ENCODE assay signal across 13 mouse cellular contexts in genomic region chr7:99824649-99825483, GRCm38 (mm10). TPM values are rescaled to one million over a fixed set of nuclear protein-coding genes. Genes with fewer than 3 reads are reported as not detected.
A peak's percentile ranks its signal among the peaks of the same experiment; 100 is the strongest.
DNase-seq lines count a peak whose midpoint lies in the region; ATAC-seq and TF ChIP-seq lines count a peak whose summit lies in the region.
"Had no signal": no experiment of that assay in that cellular context is flagged by ENCODE, and none has a peak within 500 bp of the region (broad histone marks: within the 10 kb centered on the region; RNA-seq: fewer than 3 reads in every experiment).

No protein-coding gene starts in this region.

- 23% methylated on average over 16 of the region's 16 CpGs for WGBS in heart, embryonic 11.5 days (ENCODE audit: insufficient replicate concordance)
- WGBS in intestine, postnatal 0 days, result 42% methylated on average over 16 of the region's 16 CpGs
- whole genome bisulfite sequencing in stomach, embryonic 15.5 days, result 68% methylated on average over 16 of the region's 16 CpGs

- H3K4me2 ChIP-seq in heart, embryonic 11.5 days, result peak overlapping the region; percentile 53
- H3K4me2 ChIP-seq in intestine, postnatal 0 days (replicated peaks; ENCODE audit: low read depth), result peak overlapping the region; percentile 71
- H3K4me2 ChIP-seq in stomach, embryonic 15.5 days, result peak overlapping the region; percentile 20; the same call in 1 of the 2 replicates

- H3K27me3 ChIP-seq in heart, embryonic 11.5 days (ENCODE audit: control insufficient read depth, insufficient read depth, low read length), result no peaks in the 10 kb centered on the region; the same call in 1 of the 2 replicates
- no peaks in the 10 kb centered on the region for H3K27me3 ChIP-seq in G1E (ENCODE audit: insufficient read depth, low read length)
- no peaks in the 10 kb centered on the region for H3K27me3 ChIP-seq in intestine, postnatal 0 days (replicated peaks; ENCODE audit: control insufficient read depth, insufficient read depth, low read length)
- no peaks in the 10 kb centered on the region for H3K27me3 ChIP-seq in stomach, embryonic 15.5 days (replicated peaks)

- H3K4me1 ChIP-seq in heart, embryonic 11.5 days (ENCODE audit: control insufficient read depth, insufficient read depth, low read length), result peaks cover 28% of the 10 kb centered on the region
- peaks cover 59% of the 10 kb centered on the region for H3K4me1 ChIP-seq in G1E (ENCODE audit: insufficient read depth, low read depth, low read length)
- H3K4me1 ChIP-seq in intestine, postnatal 0 days (replicated peaks; ENCODE audit: control insufficient read depth, insufficient read depth, low read length), result 0 out of 2 replicates have a peak, but pooled peaks cover 4% of the 10 kb centered on the region
- 0 out of 2 replicates have a peak, but pooled peaks cover 7% of the 10 kb centered on the region for H3K4me1 ChIP-seq in stomach, embryonic 15.5 days

- peak; percentile 55; the same call in 1 of the 2 replicates for ATAC-seq in heart, embryonic 11.5 days (replicated peaks; ENCODE audit: insufficient number of reproducible peaks, low FRiP score, low TSS enrichment)
- ATAC-seq in G1E (ENCODE audit: extremely low read depth, insufficient number of reproducible peaks, low FRiP score, poor library complexity, severe bottlenecking), result peak; percentile 58
- ATAC-seq in intestine, postnatal 0 days, result peak; percentile 68
- peak; percentile 66 for ATAC-seq in stomach, embryonic 15.5 days (ENCODE audit: insufficient read depth, low FRiP score, low read depth)

- peak overlapping the region; percentile 52 for H3K9ac ChIP-seq in heart, embryonic 11.5 days (ENCODE audit: low read depth, low read length)
- no peak overlapping the region for H3K9ac ChIP-seq in intestine, postnatal 0 days (ENCODE audit: low read depth, low read length)
- H3K9ac ChIP-seq in stomach, embryonic 15.5 days, result no peak overlapping the region

- H3K36me3 ChIP-seq in heart, embryonic 11.5 days (ENCODE audit: control insufficient read depth, insufficient read depth, low read length), result no peaks in the 10 kb centered on the region
- H3K36me3 ChIP-seq in G1E (replicated peaks), result peaks cover 29% of the 10 kb centered on the region
- H3K36me3 ChIP-seq in intestine, postnatal 0 days (ENCODE audit: control insufficient read depth, insufficient read depth), result no peaks in the 10 kb centered on the region
- H3K36me3 ChIP-seq in stomach, embryonic 15.5 days, result no peaks in the 10 kb centered on the region

- no peak overlapping the region for H3K4me3 ChIP-seq in heart, embryonic 11.5 days (ENCODE audit: low read depth, low read length)
- peak overlapping the region; percentile 65; the same call in 1 of the 2 replicates for H3K4me3 ChIP-seq in G1E (ENCODE audit: low read depth, low read length)
- H3K4me3 ChIP-seq in intestine, postnatal 0 days (ENCODE audit: low read depth, low read length), result 0 out of 2 replicates have a peak overlapping the region, but pooled peaks have one; percentile 1
- H3K4me3 ChIP-seq in stomach, embryonic 15.5 days (replicated peaks), result no peak overlapping the region
- H3K4me3 ChIP-seq: left cerebral cortex, adult 2 months had no signal

- H3K27ac ChIP-seq in heart, embryonic 11.5 days (ENCODE audit: low read depth, low read length), result peak overlapping the region; percentile 54
- peak overlapping the region; percentile 70 for H3K27ac ChIP-seq in intestine, postnatal 0 days (ENCODE audit: low read depth, low read length)
- peak overlapping the region; percentile 71; the same call in 1 of the 2 replicates for H3K27ac ChIP-seq in stomach, embryonic 15.5 days
- H3K27ac ChIP-seq: left cerebral cortex, adult 2 months had no signal

- no peak for TF ChIP-seq CTCF in G1E (IDR thresholded peaks at IDR 0.05; ENCODE audit: low read depth, low read length)
- TF ChIP-seq CTCF in intestine, postnatal 0 days (IDR thresholded peaks at IDR 0.05; ENCODE audit: low read depth), result no peak

- DNase-seq in heart, adult 9 months (ENCODE audit: low spot score in 2 of 2), result no peak
- DNase-seq in G1E (ENCODE audit: low spot score), result peak; percentile 40
- DNase-seq in kidney, adult 8-10 months, result no peak
- no peak for DNase-seq in ovary, postnatal 10 days (ENCODE audit: low spot score)
- DNase-seq in kidney, postnatal 36 days, result no peak
- DNase-seq: adrenal gland, postnatal 25 days; cerebellum, adult 8-10 months; kidney, postnatal 10 days; right cerebral cortex, postnatal 25 days had no signal

- H3K9me3 ChIP-seq in heart, embryonic 11.5 days (replicated peaks; ENCODE audit: control insufficient read depth, low read length), result no peaks in the 10 kb centered on the region
- no peaks in the 10 kb centered on the region for H3K9me3 ChIP-seq in G1E (replicated peaks)
- H3K9me3 ChIP-seq in intestine, postnatal 0 days (ENCODE audit: control insufficient read depth), result no peaks in the 10 kb centered on the region
- H3K9me3 ChIP-seq in stomach, embryonic 15.5 days, result no peaks in the 10 kb centered on the region

RNA-seq across cellular contexts. Expression of gene Neu3, which starts 3.4 kb away (rescaled TPM):
- 2.9 and 3.2 TPM in 2 replicates for polyA plus RNA-seq in heart, embryonic 11.5 days (2014; fragmentation: Nextera tagmentation; extraction: Ambion mirVana)
- total RNA-seq in G1E (2014; fragmentation: Nextera tagmentation), result 5.9 and 9.0 TPM in 2 replicates
- total RNA-seq in G1E (2017), result 5.9 and 7.2 TPM in 2 replicates
- polyA plus RNA-seq in G1E (2012), result 6.6 and 6.8 TPM in 2 replicates
- 2.5 TPM in 2 replicates for polyA plus RNA-seq in intestine, postnatal 0 days (2015; fragmentation: Nextera tagmentation; extraction: Ambion mirVana)
- polyA plus RNA-seq in stomach, embryonic 15.5 days (2015; fragmentation: Nextera tagmentation; extraction: Ambion mirVana), result 5.4 and 6.0 TPM in 2 replicates

RNA-seq across cellular contexts. Expression of gene Xrra1, which starts 34.0 kb away (rescaled TPM):
- polyA plus RNA-seq in heart, embryonic 11.5 days (2014; fragmentation: Nextera tagmentation; extraction: Ambion mirVana), result 0.23 and 0.49 TPM in 2 replicates
- total RNA-seq in G1E (2014; fragmentation: Nextera tagmentation) (not detected in 2 replicates), G1E (2017) (0.29 and 0.33 TPM in 2 replicates)
- polyA plus RNA-seq in G1E (2012), result 0.17 and 0.18 TPM in 2 replicates
- polyA plus RNA-seq in intestine, postnatal 0 days (2015; fragmentation: Nextera tagmentation; extraction: Ambion mirVana), result 0.17 TPM in 1 of 2 replicates, not detected in the other
- 0.21 and 0.35 TPM in 2 replicates for polyA plus RNA-seq in stomach, embryonic 15.5 days (2015; fragmentation: Nextera tagmentation; extraction: Ambion mirVana)

RNA-seq across cellular contexts. Expression of gene Spcs2, which starts 38.4 kb away (rescaled TPM):
- polyA plus RNA-seq in heart, embryonic 11.5 days (2014; fragmentation: Nextera tagmentation; extraction: Ambion mirVana), result 208 and 229 TPM in 2 replicates
- total RNA-seq in G1E (2014; fragmentation: Nextera tagmentation), result 258 and 259 TPM in 2 replicates
- total RNA-seq in G1E (2017), result 134 and 148 TPM in 2 replicates
- 77.2 and 85.1 TPM in 2 replicates for polyA plus RNA-seq in G1E (2012)
- polyA plus RNA-seq in intestine, postnatal 0 days (2015; fragmentation: Nextera tagmentation; extraction: Ambion mirVana), result 237 and 238 TPM in 2 replicates
- polyA plus RNA-seq in stomach, embryonic 15.5 days (2015; fragmentation: Nextera tagmentation; extraction: Ambion mirVana), result 386 and 415 TPM in 2 replicates

Comparison
In these comparisons a context has a peak if more than half of its experiments do, and no peak if none do; other contexts are left out.
1. H3K4me2 ChIP-seq: peak in every context shown above with its lines; median percentile 71 in intestine, postnatal 0 days; 53 in heart, embryonic 11.5 days; 20 in stomach, embryonic 15.5 days.
2. H3K4me3 ChIP-seq: peak in G1E (single experiment) and intestine, postnatal 0 days (single experiment); none in heart, embryonic 11.5 days (single experiment) and stomach, embryonic 15.5 days (single experiment).
3. Peak in every context shown above with its lines, with median percentiles within 50 percentile points of each other: ATAC-seq and H3K27ac ChIP-seq.